Mouse (Mus musculus) B cell, adult 2 months (primary cell): Measurements from ENCODE around the gene Neurl2.
"Not testable (repeated sequence)": the region's sequence is repeated elsewhere in the genome, so short reads cannot be mapped to it uniquely, and the experiment has no call there.

Experiments
- DNase-seq, 2 experiments: peaks; one replicate each; pipeline ENCODE4 v3.0.0; 2022

Neurl2 gene

DNA sequence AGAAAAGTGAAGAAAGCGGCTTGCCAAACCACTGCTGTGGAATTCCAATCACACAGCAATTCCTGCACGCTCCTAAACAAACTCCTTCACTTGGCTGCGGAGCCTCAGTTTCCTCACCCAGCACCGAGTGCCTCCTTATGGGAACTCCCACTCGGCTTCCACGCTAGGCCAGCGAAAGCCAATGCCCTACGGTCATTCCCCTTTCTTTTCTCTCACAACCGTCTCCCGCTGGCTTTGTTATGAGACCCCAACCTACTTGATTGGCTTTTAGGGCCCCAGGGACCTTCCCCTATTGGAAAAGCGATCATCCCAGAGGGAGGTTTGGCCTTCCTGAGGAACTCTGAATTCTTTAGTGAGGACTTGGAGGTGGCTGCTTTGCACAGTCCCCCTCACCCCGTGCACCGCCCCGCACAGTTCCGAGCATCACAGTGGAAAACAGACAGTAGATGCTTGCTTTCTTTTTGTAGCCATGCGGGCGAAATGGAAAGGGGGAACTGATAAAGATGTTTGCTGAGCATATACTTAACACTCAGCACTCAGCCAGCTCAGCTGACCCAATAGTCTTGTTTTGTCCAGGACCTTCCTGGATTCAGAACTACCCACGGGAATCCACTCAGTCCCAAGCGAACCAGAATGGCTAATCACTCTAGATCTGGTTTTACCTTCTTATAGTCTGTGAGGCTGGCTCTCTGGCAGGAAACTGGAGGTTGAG, 24.7 kb upstream of the Neurl2 start:
- peak in 1 of 2 experiments; percentile 11 for DNase-seq

DNA sequence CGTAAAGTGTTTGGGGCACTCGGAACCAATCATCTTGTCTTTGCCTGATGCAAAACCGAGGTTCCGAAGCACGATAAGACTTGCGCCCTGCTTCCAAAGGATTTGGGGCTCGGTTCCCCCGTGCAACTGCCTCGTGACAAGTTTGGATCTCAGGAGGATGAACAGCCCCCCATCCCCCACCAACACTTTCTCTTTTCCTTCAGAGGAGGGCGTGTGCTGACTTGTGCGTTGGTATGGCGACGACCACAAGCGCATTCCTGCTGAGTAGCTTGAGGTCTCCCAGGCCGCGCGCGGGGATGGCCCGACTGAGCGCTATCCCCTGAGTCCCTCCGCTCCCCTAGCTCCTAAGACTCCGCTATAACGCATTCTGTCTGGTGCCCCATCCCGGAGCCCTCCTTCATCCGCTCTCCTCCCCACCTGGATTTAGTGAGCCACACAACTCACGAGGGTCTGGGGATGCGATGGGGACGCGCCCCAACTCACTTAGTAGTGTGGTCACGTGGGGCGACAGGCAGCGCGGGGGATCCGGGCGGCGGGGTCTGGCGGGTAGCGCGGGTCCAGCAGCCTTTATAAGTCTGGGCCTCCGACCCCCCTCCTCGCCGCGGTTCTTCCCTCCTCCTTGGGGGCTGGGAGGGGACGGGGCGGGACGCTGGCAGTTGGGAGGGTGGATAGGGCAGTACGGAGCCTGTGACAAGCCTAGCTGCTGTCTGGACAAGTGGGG, 24.0 kb upstream of the Neurl2 start, which contains the start of gene Pltp:
TSS of gene Pltp (minus strand) at position 611 of the 721 bp plus-strand sequence.
- peak; percentile 50 to 56 for DNase-seq

DNA sequence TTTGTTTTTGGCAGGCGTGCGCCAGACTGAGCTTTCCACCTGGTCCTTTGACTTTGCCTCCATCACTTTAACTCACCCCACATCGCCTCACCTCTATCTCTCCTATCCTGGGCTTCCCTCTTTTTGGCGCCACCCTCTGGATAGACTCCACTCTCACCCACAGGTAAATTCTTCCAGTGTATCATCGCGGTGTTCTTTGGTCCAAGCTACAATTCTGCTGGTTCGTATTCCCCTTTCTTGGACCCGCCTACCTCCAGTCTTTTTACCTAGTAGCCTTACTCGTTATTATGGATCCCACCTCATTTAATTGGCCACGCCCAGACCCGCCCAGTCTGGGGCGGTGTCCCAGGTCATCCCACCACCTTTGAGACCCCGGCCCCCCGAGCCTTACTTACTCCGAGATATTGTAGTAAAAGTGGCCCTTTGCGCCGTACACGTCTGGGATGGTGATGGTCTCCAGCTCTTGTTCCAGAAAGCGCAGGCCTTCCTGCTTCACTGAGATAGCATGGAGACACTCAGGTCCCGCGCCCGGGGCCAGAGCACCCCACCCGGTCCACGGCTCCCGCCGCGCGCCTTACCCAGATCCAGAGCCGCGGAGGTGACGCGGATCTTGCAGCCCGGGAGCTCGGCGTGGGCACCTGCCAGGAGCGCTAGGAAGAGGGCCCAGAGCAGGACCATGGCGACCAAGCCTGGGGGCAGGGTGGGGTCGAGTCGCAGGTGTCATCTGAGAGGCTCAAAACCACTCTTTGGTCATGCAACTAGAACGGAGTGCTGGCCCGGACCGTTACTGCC, 23.2 kb upstream of the Neurl2 start:
- DNase-seq, result peak in 1 of 2 experiments; percentile 44

DNA sequence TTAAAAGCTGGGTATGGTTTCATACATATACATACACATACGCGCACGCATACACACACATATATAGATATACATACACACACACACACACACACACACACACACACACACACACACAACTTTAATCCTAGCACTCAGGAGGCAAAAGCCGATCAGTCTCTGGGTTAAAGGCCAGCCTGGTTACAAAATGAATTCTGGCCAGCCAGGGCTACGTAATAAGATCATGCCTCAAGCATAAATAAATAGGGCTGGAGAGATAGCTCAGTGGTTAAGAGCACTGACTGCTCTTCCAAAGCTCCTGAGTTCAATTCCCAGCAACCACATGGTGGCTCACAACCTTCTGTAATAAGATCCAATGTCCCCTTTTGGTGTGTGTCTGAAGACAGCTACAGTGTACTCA, 22.3 kb upstream of the Neurl2 start:
- DNase-seq, result not testable (repeated sequence)

DNA sequence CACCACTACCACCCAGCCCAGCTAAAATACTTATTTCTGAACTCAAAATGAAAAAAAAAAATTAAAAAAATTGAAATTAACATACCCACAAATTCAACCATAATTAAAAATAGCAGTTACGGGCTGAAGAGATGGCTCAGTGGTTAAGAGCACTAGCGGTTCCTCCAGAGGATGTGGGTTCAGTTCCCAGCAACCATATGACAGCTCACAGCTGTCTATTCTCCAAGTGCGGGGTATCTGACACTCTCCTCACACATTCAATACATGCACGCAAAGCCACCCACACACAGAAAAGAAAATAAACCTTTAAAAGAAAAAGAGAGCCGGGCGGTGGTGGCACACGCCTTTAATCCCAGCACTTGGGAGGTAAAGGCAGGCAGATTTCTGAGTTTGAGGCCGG, 16.8 kb upstream of the Neurl2 start:
- DNase-seq, result peak in 1 of 2 experiments; percentile 15

DNA sequence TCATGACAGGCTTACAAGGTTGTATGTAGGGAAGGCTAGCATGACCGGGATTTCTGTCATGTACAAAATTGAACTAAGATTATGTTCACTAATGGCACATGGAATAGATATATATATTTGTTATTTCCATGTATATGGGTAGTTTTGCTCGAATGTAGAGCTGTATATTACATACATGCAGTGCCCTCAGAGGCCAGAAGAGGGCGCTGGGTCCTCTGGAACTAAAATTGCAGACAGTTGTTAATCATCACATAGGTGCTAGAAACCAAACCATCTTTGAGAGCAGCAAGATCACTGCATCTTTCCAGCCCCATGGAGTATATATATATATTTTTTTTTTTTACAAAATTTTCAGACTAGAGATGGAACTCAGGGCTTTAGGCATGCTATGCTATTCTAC, 12.5 kb upstream of the Neurl2 start:
- DNase-seq, result peak; percentile 70 to 72

DNA sequence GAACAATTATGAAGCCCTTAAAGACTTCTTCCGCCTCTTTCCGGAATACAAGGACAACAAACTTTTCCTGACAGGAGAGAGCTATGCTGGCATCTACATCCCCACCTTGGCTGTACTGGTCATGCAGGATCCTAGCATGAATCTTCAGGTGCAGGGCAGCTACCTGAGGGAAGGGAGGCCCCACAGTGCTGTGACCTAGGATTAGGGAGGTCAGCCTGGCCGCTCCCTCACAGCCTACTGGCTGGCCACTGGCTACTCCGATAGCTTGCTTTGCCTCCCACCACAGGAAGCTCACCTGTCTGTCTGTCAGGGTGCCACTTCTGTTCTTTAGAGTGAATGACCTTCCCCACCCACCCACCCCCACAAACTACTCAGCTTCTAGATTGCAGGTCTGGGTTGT, 1.9 kb upstream of the Neurl2 start:
- DNase-seq, result no peak

DNA sequence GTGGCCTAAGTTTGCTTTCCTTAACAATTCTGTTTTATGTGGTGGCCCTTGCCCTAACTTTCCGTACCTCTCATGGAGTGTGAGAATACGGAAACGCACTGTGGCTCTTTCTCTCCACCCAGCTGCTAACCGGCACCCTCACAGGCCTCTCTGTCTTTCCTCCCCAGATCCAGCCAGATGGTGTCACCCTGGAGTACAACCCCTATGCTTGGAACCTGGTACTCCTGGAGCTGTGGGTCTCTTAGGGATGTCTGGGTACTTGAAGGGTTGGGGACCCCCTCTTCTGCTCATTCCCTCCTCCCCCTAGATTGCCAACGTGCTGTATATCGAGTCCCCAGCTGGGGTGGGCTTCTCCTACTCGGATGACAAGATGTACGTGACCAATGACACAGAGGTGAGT, 1.3 kb upstream of the Neurl2 start:
- DNase-seq, result peak in 1 of 2 experiments; percentile 9

DNA sequence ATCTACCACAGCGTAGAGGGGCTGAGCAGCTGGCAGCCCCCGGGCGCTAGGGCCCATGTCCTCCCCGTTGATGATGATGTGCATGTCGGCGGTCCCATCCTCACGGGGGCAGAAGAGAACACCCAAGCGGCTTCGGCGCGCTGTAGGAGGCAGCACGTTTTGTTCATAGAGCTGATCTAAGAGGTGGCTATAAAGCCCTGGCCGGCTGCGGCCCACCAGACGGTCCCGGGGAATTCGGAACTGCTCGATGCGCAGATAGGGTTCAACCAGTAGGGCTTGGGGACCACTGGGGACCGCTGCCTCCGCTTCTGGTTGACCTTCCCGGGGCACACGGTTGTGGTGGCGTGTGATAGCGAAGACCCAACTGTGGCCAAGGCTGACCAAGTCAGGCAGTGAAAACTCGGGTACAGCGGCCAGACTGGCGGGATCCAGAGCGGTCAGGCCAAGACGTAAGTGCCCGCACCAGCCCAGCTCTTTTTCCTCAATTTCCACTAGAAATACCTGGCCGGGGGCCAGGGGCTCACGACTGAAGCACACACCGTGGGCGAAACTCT, 431 bp downstream of the Neurl2 start, which contains the start of gene Ctsa:
TSS of gene Ctsa (plus strand) at position 126 of the 554 bp plus-strand sequence.
- peak; percentile 83 to 85 for DNase-seq

DNA sequence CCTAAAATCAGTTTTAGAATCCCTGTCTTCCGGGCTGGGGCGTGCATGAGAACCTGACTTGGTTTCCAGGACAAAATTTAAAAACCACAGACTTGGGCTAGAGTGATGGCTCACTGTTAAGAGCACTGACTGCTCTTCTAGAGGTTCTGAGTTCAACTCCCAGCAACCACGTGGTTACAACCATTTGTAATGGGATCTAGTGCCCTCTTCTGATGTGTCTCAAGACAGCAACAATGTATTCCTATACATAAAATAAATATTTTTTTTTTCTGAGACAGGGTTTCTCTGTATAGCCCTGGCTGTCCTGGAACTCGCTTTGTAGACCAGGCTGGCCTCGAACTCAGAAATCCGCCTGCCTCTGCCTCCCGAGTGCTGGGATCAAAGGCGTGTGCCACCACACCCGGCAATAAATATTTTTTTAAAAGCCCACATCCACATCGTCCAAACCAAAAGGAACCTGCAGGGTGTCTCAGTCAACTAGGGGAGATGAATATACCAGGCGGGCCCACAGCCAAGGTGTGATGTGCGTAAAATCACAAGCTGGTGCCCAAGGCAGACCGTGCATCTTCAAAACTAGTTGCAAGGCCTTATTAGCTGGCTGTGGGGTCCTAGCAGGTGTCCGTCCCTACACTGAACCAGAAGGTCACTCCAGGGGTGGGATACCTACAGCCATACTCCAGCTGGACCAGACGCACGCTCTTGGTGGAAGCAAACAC, 1.1 kb downstream of the Neurl2 start:
- DNase-seq, result no peak

DNA sequence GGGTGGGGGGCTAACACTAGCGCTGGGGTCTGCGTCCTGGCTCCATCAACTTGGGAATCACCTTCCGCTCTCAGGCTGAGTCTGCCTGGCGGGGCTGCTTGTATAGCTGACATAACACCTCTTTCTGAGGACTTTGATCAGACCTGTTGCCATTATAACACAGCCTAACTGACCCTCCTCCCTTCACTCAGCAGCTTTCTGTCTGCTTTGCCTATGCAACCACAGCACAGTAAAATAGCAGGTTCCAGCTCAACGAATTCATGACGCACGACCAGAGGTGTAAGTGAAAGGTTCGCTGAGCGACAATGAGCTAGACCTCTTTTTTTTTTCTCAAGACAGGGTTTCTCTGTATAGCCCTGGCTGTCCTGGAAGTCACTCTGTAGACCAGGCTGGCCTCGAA, 2.2 kb downstream of the Neurl2 start:
- peak; percentile 32 to 44 for DNase-seq

DNA sequence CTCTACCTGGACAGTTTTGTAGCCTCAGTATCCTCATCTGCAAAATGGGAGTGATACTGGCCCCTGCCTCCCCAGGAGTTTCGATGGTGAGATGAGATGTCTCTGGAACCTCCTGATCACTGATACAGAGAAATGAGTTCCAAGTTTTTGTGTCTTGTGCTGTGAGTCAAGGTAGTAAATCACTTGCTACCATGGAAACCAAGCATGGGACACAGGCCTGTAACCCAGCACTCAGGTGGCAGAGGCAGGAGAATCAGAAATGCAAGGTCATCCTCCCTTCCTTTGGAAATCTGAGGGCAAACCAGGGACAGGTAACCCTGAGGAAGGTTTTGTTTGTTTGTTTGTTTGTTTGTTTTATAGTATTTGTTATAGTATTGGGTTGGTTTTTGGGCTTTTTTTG, 4.2 kb downstream of the Neurl2 start:
- DNase-seq, result no peak

DNA sequence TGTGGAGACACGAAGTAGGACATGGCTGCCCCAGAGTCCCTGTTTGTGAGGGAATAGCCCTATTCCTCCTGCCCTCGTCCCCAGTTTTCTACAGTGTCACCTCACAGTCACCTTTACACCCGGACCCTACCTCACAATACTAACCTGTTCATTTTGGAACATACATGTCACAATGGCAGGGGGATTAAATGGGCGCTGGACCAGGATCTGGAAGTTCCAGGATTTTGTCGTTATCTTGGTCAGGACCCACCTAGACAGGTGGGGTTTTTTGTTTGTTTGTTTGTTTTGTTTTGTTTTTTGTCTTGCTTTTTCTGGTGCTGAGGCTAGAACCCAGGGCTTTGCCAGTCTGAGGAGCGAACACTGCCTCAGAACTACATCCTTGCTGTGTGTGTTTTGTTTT, 4.8 kb downstream of the Neurl2 start, which contains the start of gene Spata25:
TSS of gene Spata25 (minus strand) at position 101 of the 400 bp plus-strand sequence.
- no peak for DNase-seq

DNA sequence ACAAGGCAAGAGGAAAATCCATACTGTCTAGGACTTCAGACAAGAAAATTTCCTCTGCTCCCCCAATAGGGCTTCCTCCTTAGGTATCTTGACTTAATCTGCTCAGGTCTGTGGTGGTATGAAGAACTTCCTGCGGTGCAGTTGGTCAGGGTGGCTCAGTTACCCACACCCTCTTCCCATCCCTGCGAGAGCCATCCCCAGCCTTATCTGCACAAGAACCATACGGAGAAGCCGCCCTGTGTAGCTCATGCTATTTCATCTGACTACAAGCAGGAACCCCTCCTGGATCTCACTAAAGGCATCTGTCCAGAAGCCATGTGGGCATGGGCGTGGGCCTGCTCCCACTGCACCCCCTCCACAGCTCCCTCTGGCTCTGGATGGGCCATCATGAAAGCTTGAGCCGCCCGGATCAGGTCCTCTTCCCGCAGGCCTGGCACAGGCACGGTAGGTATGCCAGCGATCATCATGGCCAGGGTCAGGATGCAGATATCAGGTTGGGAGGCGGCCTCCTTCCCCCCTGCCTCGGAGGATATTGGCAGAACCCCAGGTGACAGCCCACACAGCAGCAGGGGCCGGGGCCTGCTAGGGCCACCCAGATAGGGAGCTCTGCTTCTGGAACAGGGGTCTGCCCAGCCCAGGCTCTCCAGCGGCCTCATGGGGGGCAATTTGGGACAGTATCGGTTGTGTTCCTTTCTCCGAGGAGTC, 6.0 kb downstream of the Neurl2 start:
- DNase-seq, result no peak

DNA sequence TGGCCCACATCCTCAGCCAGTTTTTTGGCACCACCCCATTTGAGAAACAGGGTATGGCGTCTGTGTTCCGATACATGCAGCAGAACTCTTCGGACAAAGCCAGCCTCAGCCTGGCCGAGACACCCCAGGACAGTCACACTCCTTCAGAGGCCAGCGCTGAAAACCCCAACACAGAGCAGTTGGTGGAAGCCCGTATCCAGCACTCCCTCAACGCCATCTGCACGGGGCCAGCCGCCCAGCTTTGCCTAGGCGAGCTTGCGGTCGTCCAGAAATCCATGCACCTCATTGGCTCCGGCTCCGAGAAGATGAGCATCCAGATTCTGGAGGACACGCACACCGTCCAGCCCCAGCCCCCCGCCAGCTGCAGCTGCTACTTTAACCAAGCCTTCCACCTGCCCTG, 7.7 kb downstream of the Neurl2 start:
- DNase-seq, result no peak

DNA sequence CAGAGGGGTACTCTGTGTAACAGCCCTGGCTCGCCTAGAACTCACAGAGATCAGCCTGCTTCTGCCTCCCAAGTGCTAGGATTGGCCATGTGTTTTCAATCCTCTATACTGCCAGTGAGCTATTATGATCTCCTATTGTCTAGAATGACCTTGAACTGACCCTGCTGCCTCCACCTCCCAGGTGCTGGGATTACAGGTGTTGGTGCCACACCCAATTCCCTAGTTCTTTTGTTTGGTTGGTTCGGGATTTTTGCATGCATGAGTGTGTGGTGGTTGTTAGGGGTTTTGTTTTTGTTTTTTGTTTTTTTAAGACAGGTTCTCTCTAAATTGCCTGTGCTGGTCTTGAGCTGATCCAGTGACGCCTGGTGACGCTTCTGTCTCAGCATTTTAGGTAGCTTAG, 9.3 kb downstream of the Neurl2 start:
- DNase-seq, result no peak

DNA sequence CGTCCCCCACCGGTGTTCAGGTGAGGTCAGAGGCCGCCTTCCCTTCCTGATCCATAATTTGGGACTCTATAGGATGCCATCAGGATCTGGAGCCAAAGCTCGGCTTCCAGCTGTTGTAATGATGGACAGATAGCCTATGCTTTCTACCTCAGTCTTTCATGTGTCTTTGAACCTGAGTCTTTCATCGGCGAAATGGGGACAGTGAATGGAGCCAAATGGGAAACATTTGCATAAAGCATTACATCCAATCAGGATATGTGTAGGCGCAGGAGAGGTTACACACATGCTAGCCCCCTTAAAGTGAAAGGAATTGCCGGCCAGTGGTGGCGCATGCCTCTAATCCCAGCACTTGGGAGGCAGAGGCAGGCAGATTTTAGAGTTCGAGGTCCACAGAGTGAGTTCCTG, 10.1 kb downstream of the Neurl2 start:
- DNase-seq, result no peak

DNA sequence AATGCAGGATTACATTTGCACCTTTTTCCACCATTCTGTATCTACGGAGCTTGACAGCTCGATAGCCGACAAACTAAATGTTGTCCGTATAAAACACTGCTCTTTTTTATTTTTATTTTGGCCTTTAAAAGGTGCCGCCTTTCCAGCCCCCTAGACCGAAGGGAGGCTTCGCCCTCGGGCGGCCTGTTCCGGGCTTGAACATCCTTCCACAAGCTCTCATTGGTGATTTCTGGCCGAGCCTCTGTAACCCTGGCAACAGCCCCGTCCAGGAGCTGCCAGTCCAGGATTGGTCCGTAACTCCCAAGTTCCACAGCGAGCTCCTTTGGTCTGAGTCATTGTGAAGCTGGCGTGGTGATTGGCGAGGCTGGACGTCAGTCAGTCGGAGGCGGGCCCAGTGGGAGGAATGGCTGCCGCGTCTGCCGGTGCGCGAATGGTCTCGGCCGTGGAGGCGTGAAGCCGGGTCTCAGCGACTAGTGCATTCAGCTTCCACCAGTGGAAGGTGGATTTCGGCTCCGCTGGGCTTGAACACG, 10.6 kb downstream of the Neurl2 start, which contains the start of gene Zswim1:
TSS of gene Zswim1 (plus strand) at position 51 of the 530 bp plus-strand sequence.
- peak; percentile 99 to 100 for DNase-seq

DNA sequence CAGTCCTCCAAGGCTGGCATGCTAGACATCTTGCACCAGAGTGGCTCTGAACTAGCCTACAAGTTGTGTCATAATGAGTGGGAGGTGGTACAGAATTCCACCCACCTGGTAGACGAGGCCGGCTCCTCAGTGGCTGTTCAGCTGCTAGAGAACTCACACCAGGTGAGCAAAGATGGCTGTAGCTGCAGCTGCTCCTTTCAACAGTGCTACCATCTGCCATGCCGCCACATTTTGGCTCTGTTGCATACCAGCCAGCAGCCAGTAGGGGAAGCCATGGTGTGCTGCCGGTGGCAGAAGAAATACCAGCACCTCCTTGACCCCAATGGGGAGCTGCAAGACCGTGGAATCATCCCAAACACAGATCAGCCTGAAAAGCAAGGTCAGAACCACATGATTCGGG, 12.2 kb downstream of the Neurl2 start:
- DNase-seq, result no peak

DNA sequence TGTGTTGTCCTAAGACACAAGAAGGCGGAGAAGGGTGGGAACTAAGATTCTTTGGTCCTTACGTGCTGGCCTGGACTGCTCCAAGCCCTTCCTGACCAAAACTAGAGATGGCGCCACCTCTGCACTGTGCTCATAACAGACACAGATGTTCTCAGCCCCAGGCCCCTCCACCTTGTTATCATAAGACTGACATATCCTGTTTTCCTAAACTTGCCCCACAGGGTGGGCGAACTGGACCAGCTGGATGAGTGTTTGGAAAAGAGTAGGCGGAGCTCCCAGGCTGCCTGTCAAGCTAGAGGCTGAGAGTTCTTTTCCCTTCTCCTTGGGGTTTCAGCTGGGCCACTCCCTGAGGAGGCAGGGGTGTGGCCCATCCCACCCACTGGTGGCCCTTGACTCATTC, 15.6 kb downstream of the Neurl2 start:
- DNase-seq, result no peak

DNA sequence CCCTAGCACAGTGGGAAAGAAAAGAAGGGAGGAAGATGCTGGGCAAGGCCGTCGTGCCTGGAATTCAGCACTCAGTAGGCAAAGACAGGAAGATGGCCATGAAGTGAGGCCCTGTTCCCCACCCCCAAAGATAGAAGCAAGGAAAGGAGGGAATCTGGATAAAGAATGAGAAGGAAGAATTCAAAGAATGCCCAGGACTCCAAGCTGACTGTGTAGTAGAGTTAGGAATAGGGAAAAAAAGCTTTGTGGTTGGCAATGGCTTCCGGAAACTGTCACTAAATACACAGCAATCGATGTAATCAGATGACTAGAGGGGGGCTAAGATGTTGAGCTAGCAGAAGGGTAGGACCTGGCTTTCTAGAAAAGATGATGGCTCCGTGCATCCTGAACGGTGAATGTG, 16.1 kb downstream of the Neurl2 start:
- DNase-seq, result no peak
